Mouse (Mus musculus) intestine, embryonic 16.5 days (tissue): ENCODE data around the gene Scin. TPM values are rescaled to one million over a fixed set of nuclear protein-coding genes. Genes with fewer than 3 reads are reported as not detected.

ENCODE experiments used
- ATAC-seq: fragments of 200-750 bp; cut with Nextera tagmentation; 2 replicates; pipeline ENCODE4 v1.8.0; 2017; ENCODE audit warnings: moderate TSS enrichment, moderate library complexity
- H3K27ac ChIP-seq: fragments of 300-500 bp; sonication (generic); 2 replicates; pipeline ENCODE4 v1.5.1; 2014; ENCODE audit warnings: mild to moderate bottlenecking, low read length
- H3K27me3 ChIP-seq: fragments of 300-500 bp; sonication (generic); replicated peaks from 2 replicates; pipeline ENCODE4 v1.6.1; 2014; ENCODE audit warnings: low read length, control low read depth, mixed read lengths; ENCODE audit not compliant: control insufficient read depth, insufficient read depth
- H3K36me3 ChIP-seq: fragments of 300-500 bp; sonication (generic); 2 replicates; pipeline ENCODE4 v1.6.1; 2014; ENCODE audit warnings: low read length, control low read depth; ENCODE audit not compliant: control insufficient read depth, insufficient read depth
- H3K4me1 ChIP-seq: fragments of 300-500 bp; sonication (generic); 2 replicates; pipeline ENCODE4 v1.6.1; 2014; ENCODE audit warnings: low read length, control low read depth, mixed read lengths; ENCODE audit not compliant: control insufficient read depth, insufficient read depth
- H3K4me2 ChIP-seq: fragments of 300-500 bp; sonication (generic); 2 replicates; pipeline ENCODE4 v1.6.1; 2014; ENCODE audit warnings: low read depth, low read length, control low read depth
- H3K4me3 ChIP-seq: fragments of 300-500 bp; sonication (generic); 2 replicates; pipeline ENCODE4 v1.5.1; 2014; ENCODE audit warnings: mild to moderate bottlenecking, low read length
- H3K9ac ChIP-seq: fragments of 300-500 bp; sonication (generic); 2 replicates; pipeline ENCODE4 v1.6.1; 2014; ENCODE audit warnings: low read depth, low read length
- H3K9me3 ChIP-seq: fragments of 300-500 bp; sonication (generic); 2 replicates; pipeline ENCODE4 v1.6.1; 2016; ENCODE audit warnings: low read length, control low read depth; ENCODE audit not compliant: control insufficient read depth
- WGBS: fragments of 180-500 bp; shearing (Covaris S2); extraction: QIAGEN DNeasy Blood & Tissue Kit; methylation state at CpG from one replicate; pipeline ENCODE4 v1.1.7; 2014; 5-methylcytosine and 5-hydroxymethylcytosine counted together
- polyA plus RNA-seq: library from polyadenylated mRNA; unstranded; fragments of >200 nt; fragmentation: Nextera tagmentation; extraction: Ambion mirVana; gene quantifications from 2 replicates; pipeline ENCODE4 v1.2.1, GENCODE M21; 2015

Gene Scin
- polyA plus RNA-seq, 1 experiment from 2014 or later, result 67.5 TPM

DNA sequence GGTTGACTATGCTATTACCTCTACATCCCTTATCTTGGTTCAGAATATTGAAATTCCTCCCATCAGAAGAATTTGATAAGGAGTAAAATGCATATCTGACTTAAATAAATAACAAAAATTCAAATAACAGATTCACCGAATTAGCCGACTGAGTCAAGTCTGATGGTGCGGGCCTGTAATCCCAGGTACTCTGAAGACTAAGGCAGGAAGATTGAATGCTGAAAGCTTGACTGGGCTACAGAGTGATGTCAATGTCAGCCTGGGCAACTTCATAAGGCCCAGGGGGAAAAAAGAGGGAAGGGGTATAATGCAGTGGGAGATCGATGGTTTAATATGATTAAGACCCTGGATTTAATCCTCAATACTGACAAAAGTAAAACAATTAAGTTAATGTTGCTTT, 36.6 kb downstream of the Scin start:
- 77% methylated on average over 4 of the region's 4 CpGs for WGBS

DNA sequence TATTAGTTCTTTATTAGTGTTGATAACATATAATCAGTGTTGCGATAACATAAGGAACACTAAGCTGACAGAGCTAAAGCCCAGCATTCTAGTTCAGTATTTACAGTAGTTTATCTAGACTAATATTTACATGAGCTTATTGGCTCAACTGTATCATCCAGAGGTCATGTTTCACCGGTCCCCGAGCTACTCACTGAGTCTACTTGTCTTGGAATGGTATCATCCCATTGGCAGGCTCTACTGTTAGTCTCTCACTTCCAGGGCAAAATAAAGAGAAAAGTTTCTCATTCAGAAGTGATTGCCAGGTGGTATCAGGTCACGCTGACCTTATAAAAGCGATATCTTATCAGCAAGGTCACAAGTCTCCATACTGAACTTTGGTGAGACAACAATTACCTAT, 37.0 kb downstream of the Scin start:
- no peaks in the 10 kb centered on the region for H3K27me3 ChIP-seq
- peak; percentile 93 for ATAC-seq
- H3K9ac ChIP-seq, result no peak overlapping the region
- H3K4me2 ChIP-seq, result no peak overlapping the region
- H3K4me1 ChIP-seq, result no peaks in the 10 kb centered on the region
- H3K36me3 ChIP-seq, result no peaks in the 10 kb centered on the region
- no peaks in the 10 kb centered on the region for H3K9me3 ChIP-seq
- H3K27ac ChIP-seq, result no peak overlapping the region
- H3K4me3 ChIP-seq, result no peak overlapping the region
- 58% methylated on average over 5 of the region's 5 CpGs for WGBS

More for the DNA sequence above, 36.6 kb downstream of the Scin start:
- Histone ChIP-seq H3K4me2 (no peak overlapping the region), H3K9me3 (no peaks in the 10 kb centered on the region), H3K36me3 (no peaks in the 10 kb centered on the region), H3K27ac (no peak overlapping the region), H3K27me3 (no peaks in the 10 kb centered on the region), H3K9ac (no peak overlapping the region), H3K4me3 (no peak overlapping the region), H3K4me1 (no peaks in the 10 kb centered on the region)
- peak; percentile 68 for ATAC-seq

GRCm38 (mm10) chr12:40096453-40096852, 37.6 kb downstream of the Scin start:
- no peaks in the 10 kb centered on the region for H3K4me1 ChIP-seq
- no peak overlapping the region for H3K4me3 ChIP-seq
- H3K27me3 ChIP-seq, result no peaks in the 10 kb centered on the region
- no peaks in the 10 kb centered on the region for H3K9me3 ChIP-seq
- H3K9ac ChIP-seq, result no peak overlapping the region
- peak; percentile 36 for ATAC-seq
- WGBS, result 43% methylated on average over 3 of the region's 3 CpGs
- H3K4me2 ChIP-seq, result no peak overlapping the region
- H3K36me3 ChIP-seq, result no peaks in the 10 kb centered on the region
- H3K27ac ChIP-seq, result no peak overlapping the region

DNA sequence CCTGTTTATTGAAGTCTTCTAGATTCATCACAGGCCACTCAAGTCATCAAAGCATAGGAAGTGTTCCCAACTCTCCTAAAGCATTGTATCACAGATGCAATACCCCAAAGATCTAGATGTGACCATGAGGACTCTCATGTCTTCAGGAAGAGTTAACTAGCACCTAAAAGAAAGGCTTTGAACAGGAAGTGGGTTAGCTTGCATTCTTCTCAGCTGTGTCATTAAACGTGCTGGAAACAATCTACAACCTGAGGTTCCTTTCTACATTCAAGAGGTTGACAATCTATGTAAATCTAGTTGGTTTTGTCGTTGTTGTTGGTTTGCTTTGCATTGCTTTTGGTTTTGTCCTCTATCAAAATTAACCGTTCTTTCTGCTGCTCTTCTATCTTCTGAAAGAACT, 44.0 kb downstream of the Scin start:
- 74% methylated on average over 3 of the region's 3 CpGs for WGBS

DNA sequence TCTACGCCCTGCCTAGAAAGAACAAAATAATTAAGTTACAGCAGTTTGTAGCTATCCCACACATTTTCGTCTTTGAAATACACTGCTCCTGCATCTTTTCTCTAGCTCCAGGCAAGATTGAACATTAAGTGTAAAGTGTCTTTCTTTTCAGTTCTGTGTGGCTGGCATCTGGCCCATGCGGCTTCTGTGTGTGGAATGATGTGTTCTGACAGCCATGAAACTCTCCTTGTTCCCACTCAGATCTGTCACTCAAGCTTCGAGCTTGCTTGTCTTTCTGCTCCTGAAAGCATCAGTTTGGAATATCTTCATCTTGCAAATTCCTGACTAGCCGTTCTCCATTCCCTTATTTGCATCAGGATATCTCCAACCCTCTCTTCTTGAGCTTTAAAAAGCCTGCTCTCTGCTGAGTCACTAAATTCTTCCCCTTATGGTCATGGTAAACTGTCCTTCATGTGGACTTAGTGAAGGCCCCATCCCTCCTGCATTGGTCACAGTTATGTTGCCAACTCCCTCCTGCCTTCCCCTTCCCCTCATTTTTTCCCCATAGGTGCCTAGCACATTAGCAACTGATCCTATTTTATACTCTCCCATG, 48.2 kb downstream of the Scin start:
- H3K4me1 ChIP-seq, result no peaks in the 10 kb centered on the region
- no peak overlapping the region for H3K4me2 ChIP-seq
- H3K9me3 ChIP-seq, result no peaks in the 10 kb centered on the region
- H3K27me3 ChIP-seq, result no peaks in the 10 kb centered on the region
- ATAC-seq, result no peak
- no peak overlapping the region for H3K27ac ChIP-seq
- no peak overlapping the region for H3K9ac ChIP-seq
- no peaks in the 10 kb centered on the region for H3K36me3 ChIP-seq
- H3K4me3 ChIP-seq, result no peak overlapping the region
- WGBS, result 83% methylated on average over 5 of the region's 5 CpGs

More for the DNA sequence above, 44.0 kb downstream of the Scin start:
- no peaks in the 10 kb centered on the region for H3K36me3 ChIP-seq
- no peaks in the 10 kb centered on the region for H3K27me3 ChIP-seq
- ATAC-seq, result no peak
- H3K4me3 ChIP-seq, result no peak overlapping the region
- H3K27ac ChIP-seq, result no peak overlapping the region
- H3K9me3 ChIP-seq, result no peaks in the 10 kb centered on the region
- no peak overlapping the region for H3K9ac ChIP-seq
- H3K4me1 ChIP-seq, result no peaks in the 10 kb centered on the region
- no peak overlapping the region for H3K4me2 ChIP-seq

- Histone ChIP-seq H3K4me2 (no peak overlapping the region), H3K36me3 (no peaks in the 10 kb centered on the region), H3K27me3 (no peaks in the 10 kb centered on the region), H3K4me3 (no peak overlapping the region), H3K27ac (no peak overlapping the region), H3K4me1 (no peaks in the 10 kb centered on the region), H3K9me3 (no peaks in the 10 kb centered on the region), H3K9ac (no peak overlapping the region)
- ATAC-seq, result peak; percentile 71
- WGBS, result 44% methylated on average over 5 of the region's 6 CpGs
These were observed 51.4 kb downstream of the Scin start for GRCm38 (mm10) chr12:40082453-40083238.

DNA sequence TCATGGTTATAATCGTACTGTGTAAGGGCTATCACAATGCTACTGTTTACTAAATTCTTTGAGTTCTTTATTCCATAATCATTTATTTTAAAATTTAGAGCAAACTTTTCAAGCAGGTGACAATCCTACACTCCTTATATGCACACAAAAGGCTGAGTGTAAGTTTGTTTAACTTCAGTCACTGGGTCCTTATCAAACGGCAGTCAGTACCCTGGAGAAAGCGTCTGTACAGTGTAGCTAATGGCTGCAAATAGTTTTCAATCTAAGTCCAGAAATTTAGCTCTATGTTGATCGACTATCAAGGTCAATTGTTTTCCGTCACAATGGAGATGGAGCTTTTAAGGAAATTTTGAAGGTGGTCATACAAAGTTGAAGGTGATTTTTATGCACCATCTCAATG, 52.0 kb downstream of the Scin start:
- no peak for ATAC-seq
- H3K4me1 ChIP-seq, result no peaks in the 10 kb centered on the region
- WGBS, result 69% methylated on average over 5 of the region's 5 CpGs
- no peaks in the 10 kb centered on the region for H3K9me3 ChIP-seq
- H3K36me3 ChIP-seq, result no peaks in the 10 kb centered on the region
- no peaks in the 10 kb centered on the region for H3K27me3 ChIP-seq
- H3K4me3 ChIP-seq, result no peak overlapping the region
- H3K9ac ChIP-seq, result no peak overlapping the region
- no peak overlapping the region for H3K27ac ChIP-seq
- no peak overlapping the region for H3K4me2 ChIP-seq

- Histone ChIP-seq H3K36me3 (no peaks in the 10 kb centered on the region), H3K4me2 (no peak overlapping the region), H3K4me1 (no peaks in the 10 kb centered on the region), H3K9me3 (no peaks in the 10 kb centered on the region), H3K27me3 (no peaks in the 10 kb centered on the region), H3K4me3 (no peak overlapping the region), H3K9ac (no peak overlapping the region), H3K27ac (no peak overlapping the region)
- WGBS, result 61% methylated on average over 5 of the region's 5 CpGs
- ATAC-seq, result no peak
These were observed 60.4 kb downstream of the Scin start for GRCm38 (mm10) chr12:40073660-40074059.

DNA sequence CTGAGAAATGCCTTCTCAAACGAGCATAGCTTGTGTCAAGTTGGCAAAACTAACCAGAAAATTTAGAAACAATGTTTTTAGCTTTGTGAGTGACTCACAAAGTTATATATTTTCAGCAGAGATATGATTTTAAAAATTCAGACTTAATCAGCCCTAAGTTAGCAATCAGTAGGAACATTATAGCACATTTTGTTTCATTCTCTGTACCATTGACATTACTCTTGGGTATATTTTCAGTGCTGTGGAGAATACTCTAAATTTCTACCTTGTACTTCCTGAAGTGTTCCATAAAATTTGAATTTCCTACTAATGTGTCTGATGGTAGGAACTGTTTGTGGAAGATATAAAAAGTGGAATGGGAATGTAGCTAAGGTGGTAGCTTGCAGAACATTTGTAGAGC, 87.0 kb downstream of the Scin start:
- Histone ChIP-seq H3K36me3 (no peaks in the 10 kb centered on the region), H3K27ac (no peak overlapping the region), H3K9ac (no peak overlapping the region), H3K4me3 (no peak overlapping the region), H3K27me3 (no peaks in the 10 kb centered on the region), H3K9me3 (no peaks in the 10 kb centered on the region), H3K4me2 (no peak overlapping the region), H3K4me1 (no peaks in the 10 kb centered on the region)
- 79% methylated on average over 1 of the region's 1 CpGs for WGBS
- no peak for ATAC-seq
